Mouse (Mus musculus): Measurements from ENCODE around the gene Kiss1.
"Not testable (repeated sequence)": the region's sequence is repeated elsewhere in the genome, so short reads cannot be mapped to it uniquely, and the experiment has no call there.

The Kiss1 gene

GRCm38 (mm10) chr1:133317149-133317548, 4.5 kb upstream of the Kiss1 start:
- no peak for DNase-seq (ENCODE audit: low spot score in 2 of 2)

- DNase-seq (ENCODE audit: low spot score in 2 of 2), result no peak
These were observed 1.7 kb downstream of the Kiss1 start for GRCm38 (mm10) chr1:133323333-133323732.

DNA sequence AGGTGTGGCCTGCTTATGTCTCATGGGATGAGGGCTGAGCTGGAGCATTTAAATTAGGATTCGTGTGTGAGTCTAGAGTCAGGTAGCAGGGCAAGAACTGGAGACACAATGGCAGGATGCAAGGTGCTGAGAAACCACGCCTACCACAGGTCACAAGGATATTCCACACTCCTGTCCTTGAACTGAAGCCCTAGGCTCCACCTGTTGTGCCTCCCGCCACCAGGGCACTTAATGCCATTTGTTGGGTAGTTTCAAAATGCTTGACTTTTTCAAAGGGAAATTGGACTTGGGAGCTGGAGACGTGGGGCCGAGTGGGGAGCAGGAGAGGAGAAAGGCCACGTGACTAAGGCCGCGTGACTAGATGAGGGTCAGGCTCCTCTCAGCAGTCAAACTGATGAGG, 4.3 kb downstream of the Kiss1 start:
- DNase-seq (ENCODE audit: low spot score in 2 of 2), result no peak

DNA sequence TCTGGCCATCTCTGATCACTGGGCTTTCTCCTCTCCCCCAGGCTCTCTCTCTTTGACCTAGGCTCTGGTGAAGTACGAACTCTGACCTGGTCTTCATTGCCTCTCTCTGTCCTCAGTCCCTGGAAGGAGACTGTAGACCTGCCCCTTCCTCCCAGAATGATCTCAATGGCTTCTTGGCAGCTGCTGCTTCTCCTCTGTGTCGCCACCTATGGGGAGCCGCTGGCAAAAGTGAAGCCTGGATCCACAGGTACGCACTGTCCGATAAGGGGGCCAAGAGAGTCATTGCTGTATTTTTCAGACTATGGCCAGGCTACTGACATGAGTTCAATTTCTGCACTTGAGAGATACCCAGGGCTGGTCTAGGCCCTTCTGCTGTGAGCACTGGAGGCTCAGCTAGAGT, 5.4 kb downstream of the Kiss1 start:
- no peak for DNase-seq (ENCODE audit: low spot score in 2 of 2)

GRCm38 (mm10) chr1:133328299-133328795, 6.7 kb downstream of the Kiss1 start:
- no peak for DNase-seq (ENCODE audit: low spot score in 2 of 2)

DNA sequence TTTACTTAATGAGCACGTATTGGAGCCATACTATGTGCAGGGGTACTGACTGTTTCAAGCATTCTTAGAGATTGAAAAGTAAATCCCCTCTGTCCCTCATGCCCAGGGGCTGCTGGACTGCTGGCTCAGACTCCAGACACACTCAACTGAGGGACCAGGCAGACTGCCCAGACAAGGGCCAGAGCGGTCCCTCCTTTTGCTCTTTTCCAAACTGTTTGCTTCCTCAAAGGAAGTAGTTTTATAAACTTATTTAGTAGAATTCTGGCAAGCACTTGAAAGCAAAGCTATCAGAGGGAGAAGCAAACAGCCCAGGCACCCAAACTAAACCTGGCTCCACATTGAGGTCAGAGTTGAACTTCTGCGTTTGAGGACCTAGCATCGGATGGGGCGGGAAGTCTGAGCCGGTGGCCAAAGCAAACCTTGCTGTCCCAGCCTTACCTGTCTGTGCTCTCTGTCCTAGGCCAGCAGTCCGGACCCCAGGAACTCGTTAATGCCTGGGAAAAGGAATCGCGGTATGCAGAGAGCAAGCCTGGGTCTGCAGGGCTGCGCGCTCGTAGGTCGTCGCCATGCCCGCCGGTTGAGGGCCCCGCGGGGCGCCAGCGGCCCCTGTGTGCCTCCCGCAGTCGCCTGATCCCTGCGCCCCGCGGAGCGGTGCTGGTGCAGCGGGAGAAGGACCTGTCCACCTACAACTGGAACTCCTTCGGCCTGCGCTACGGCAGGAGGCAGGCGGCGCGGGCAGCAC, 7.4 kb downstream of the Kiss1 start:
- no peak for DNase-seq (ENCODE audit: low spot score in 2 of 2)

DNA sequence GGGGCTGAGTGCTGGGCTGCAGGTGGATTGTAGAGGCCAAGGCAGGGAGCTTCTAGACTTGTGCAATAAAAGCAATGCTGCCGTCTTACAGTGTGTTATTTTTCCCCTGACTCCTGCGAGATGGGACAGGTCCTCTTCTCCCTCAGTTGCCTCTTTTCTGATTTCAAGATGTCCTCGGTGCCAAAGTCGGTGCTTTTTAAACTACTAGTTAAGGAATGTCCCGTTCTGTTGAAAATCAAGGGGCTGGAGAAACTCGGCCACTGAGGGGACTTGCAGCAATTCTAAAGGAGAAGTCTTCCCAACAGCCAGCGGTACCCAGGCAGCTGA, 7.9 kb downstream of the Kiss1 start:
- DNase-seq (ENCODE audit: low spot score in 2 of 2), result no peak

- DNase-seq (ENCODE audit: low spot score in 2 of 2), result no peak
These were observed 9.5 kb downstream of the Kiss1 start for GRCm38 (mm10) chr1:133331142-133331541.

DNA sequence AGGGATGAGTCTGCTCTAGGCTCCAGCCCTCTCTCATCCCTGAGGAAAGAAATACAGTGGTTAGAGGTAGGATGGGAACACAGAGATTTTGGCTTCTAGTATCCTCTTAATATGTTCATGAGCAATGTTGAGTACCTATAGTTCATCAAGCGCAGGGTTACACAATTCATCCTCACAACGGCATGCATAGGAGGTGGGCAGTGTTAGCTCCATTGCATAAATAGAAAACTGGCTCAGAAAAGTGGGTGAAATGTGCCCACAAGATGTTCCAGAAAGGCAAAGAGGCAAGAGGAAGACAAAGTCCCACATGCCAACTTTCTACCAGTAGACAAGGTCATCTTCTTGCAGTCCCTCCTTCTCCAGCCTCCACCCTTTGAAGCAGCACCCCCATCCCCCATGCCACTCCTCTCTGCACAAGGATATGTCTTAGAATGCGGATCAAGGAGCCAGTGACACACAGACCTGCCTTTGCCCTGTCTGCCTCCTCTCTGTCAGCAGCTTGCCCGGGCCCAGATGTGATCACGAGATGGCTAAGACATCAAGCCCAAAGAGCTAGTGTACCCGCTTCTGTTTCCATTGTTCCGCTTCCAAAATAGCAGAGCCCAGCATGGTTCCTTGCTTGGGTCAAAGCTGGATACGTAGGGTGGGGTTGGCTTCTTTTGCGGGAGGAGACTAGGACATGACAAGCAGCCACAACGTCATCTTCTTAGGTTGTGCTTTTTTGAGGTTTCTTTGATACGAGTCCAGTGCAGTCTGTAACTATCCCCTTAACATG, 11.2 kb downstream of the Kiss1 start:
- peak in 1 of 2 experiments; percentile 22 for DNase-seq (ENCODE audit: low spot score in 2 of 2)

- DNase-seq (ENCODE audit: low spot score in 2 of 2), result no peak
These were observed 12.3 kb downstream of the Kiss1 start for GRCm38 (mm10) chr1:133333937-133334336.

DNA sequence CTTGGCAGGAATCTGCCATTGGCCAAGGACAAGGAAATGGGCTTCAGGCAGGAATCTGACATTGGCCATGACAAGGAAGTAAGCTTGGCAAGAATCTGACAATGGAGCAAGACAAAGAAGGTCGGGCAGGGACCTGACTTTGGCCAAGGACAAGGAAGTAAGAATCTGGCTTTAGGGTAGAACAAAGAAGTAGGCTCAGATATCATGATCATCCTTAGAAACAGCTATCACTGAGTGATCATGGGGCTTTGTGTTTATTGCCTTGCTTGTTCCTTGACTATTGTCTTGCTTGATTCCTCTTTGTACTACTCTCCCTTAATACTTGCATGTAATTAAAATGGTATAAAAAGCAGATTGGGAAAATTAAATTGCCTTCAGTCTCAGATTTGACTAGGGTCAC, 18.7 kb downstream of the Kiss1 start:
- not testable (repeated sequence) for DNase-seq (ENCODE audit: low spot score in 2 of 2)

GRCm38 (mm10) chr1:133344357-133344756, 22.7 kb downstream of the Kiss1 start:
- no peak for DNase-seq (ENCODE audit: low spot score in 2 of 2)

GRCm38 (mm10) chr1:133346531-133346930, 24.9 kb downstream of the Kiss1 start:
- DNase-seq (ENCODE audit: low spot score in 2 of 2), result no peak

- no peak for DNase-seq (ENCODE audit: low spot score in 2 of 2)
These were observed 25.6 kb downstream of the Kiss1 start for GRCm38 (mm10) chr1:133347226-133347625.

DNA sequence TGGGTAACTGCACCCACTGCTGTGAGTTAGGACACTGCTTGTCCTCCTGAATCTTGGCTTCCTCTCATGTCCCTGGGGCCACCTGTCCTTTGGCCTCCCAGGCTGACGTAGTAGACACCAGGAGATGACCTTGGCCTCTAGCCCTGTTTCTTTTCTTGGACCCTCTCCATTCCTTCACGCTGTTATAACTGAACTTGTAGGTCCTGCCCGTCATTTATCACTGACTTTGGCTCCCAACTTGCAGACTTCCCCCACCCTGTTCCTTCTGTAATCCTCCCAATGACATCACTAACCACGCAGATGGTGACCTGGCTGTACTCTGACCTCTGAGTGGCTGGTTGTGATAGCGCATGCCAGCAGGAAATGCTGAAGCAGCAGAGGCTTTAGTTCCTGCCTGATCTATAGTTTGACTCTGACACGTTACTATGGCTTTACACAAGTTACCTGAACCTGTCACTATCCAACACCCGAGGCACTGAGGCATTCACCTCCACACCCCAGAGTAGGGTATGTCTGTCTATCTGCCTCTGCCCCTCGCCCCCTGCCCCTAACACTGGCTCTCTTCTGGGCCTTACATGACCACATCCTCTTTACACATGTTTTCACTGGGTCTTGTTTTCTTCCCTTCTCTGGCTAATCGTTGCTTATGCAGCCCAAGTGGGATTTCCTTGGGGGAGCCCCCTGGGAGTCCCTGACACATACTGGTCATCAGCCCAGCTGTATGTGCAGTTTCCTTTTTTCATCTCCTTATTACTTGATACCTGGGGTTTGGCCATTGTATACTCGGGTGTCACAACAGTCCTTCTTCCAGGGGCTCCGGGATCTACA, 26.2 kb downstream of the Kiss1 start:
- DNase-seq (ENCODE audit: low spot score in 2 of 2), result no peak

DNA sequence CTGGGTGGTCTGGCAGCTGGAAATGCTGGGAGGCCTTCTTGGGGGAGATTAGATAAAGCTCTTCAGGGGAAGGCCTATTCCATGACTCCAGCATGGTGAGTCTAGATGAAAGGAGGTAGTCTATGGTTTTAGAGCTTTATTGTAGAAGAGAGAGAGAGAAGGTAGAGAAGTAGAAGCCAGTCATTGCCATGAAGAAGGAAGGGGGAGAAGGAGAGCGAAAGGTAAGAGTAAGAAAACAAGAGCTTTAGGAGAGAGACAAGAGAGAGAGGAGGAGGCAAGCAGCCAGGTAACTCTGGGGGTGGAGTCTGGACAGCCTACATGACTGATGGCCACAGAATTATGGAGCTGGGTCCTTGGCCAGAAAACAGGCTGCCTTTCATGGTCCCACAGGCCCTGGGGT, 28.5 kb downstream of the Kiss1 start, which contains the start of gene Ren1:
TSS of gene Ren1 (plus strand) at position 301 of the 400 bp plus-strand sequence.
- no peak for DNase-seq (ENCODE audit: low spot score in 2 of 2)

DNA sequence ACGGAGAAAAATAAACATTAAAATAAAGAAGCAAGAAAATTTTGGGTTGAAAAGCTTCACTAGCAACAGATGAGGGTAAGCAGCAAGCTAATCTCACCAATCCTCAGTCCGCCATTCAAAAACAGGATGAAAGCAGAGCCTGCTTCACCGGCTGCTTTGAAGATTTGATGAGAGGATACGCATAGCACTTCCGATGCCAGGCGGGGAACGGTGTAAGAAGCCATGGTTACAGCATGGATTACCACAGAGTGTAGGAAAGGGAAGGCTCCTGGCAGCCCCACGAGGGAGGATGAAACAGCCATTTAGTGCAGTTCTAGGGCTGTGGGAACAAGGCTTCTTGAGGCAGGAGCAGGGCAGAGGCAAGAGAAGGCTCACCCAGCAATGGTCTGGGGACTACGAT, 30.1 kb downstream of the Kiss1 start:
- DNase-seq (ENCODE audit: low spot score in 2 of 2), result no peak

DNA sequence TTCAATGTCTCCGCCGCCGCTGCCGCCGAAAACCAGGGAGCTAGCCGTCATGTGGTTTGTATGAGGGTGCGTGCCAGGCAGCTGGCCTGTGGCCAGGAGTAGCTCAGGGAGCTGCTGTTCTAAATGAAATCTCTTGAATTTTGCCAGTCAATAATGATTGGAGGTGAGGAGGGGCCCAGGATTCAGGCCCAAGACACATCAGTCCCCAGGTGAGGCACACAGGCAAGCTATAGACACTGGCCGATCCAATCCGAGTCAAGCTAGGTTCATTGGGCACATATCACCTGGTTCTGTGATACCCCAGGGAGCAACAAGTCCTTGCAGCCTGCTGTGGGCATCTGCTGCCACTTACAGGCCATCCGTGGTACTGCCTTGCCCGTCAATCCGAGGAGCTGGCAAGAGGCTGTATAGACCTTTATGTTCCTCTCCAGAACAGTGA, 31.7 kb downstream of the Kiss1 start:
- peak in 1 of 2 experiments; percentile 90 for DNase-seq (ENCODE audit: low spot score in 2 of 2)

DNA sequence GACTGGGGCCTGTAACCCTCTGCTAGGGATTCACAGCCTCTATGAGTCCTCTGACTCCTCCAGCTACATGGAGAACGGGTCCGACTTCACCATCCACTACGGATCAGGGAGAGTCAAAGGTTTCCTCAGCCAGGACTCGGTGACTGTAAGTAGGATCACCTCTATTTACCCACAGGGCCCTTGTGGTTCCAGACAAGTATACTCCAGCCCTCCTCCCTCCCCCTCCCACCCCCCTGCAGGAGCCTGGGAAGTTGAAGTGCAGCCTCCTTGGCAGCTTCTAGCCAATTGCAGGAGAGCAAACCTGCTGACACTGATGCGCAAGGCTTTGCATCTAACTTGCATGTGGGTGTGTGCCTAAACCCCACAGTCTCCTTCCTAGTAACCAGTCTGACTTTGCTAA, 33.8 kb downstream of the Kiss1 start:
- no peak for DNase-seq (ENCODE audit: low spot score in 2 of 2)

- no peak for DNase-seq (ENCODE audit: low spot score in 2 of 2)
These were observed 34.2 kb downstream of the Kiss1 start for GRCm38 (mm10) chr1:133355912-133356311.

GRCm38 (mm10) chr1:133356330-133356729, 34.7 kb downstream of the Kiss1 start:
- no peak for DNase-seq (ENCODE audit: low spot score in 2 of 2)

- DNase-seq (ENCODE audit: low spot score in 2 of 2), result no peak
These were observed 39.3 kb downstream of the Kiss1 start for GRCm38 (mm10) chr1:133361006-133361405.

All from left cerebral cortex, adult 9 months (tissue).